Comparison of ENCODE assay signal across 8 mouse cellular contexts in genomic region chr6:49930104-49930503, GRCm38 (mm10).
A peak's percentile ranks its signal among the peaks of the same experiment; 100 is the strongest.
DNase-seq lines count a peak whose midpoint lies in the region; ATAC-seq and TF ChIP-seq lines count a peak whose summit lies in the region.

No protein-coding gene starts in this region.

- H3K4me3 ChIP-seq in lung, embryonic 14.5 days (ENCODE audit: low read depth, low read length): no peak overlapping the region
- no peak overlapping the region for H3K4me3 ChIP-seq in intestine, embryonic 16.5 days (ENCODE audit: low read length)

- no peaks in the 10 kb centered on the region for H3K27me3 ChIP-seq in lung, embryonic 14.5 days (ENCODE audit: insufficient read depth, low read length)
- no peaks in the 10 kb centered on the region for H3K27me3 ChIP-seq in intestine, embryonic 16.5 days (replicated peaks; ENCODE audit: control insufficient read depth, insufficient read depth, low read length)

- peak; percentile 87 for ATAC-seq in frontal cortex, adult (ENCODE audit: low TSS enrichment)
- ATAC-seq in lung, embryonic 14.5 days (ENCODE audit: insufficient read depth): peak; percentile 76
- ATAC-seq in hematopoietic stem cell, adult 5-6 weeks (replicated peaks in 1 of 2; ENCODE audit: insufficient read depth in 1 of 2, low FRiP score in 2 of 2, low TSS enrichment in 1 of 2, low read depth in 1 of 2, poor library complexity in 2 of 2, severe bottlenecking in 2 of 2): peak; percentile 86 to 89
- ATAC-seq in intestine, embryonic 16.5 days: no peak

- H3K36me3 ChIP-seq in lung, embryonic 14.5 days (ENCODE audit: insufficient read depth): no peaks in the 10 kb centered on the region
- H3K36me3 ChIP-seq in intestine, embryonic 16.5 days (ENCODE audit: control insufficient read depth, insufficient read depth, low read length): no peaks in the 10 kb centered on the region

- no peaks in the 10 kb centered on the region for H3K4me1 ChIP-seq in lung, embryonic 14.5 days (ENCODE audit: insufficient read depth)
- H3K4me1 ChIP-seq in intestine, embryonic 16.5 days (ENCODE audit: control insufficient read depth, insufficient read depth, low read length): no peaks in the 10 kb centered on the region

- no peak for DNase-seq in frontal cortex, postnatal 25 days (ENCODE audit: low spot score in 2 of 2)
- DNase-seq in lung, embryonic 14.5 days: peak; percentile 84
- no peak for DNase-seq in lung, postnatal 4 days
- peak; percentile 70 for DNase-seq in thymus, postnatal 0 days (ENCODE audit: low spot score)
- no peak for DNase-seq in cerebellum, postnatal 25 days

- H3K9me3 ChIP-seq in lung, embryonic 14.5 days (ENCODE audit: low read depth, low read length): no peaks in the 10 kb centered on the region
- H3K9me3 ChIP-seq in intestine, embryonic 16.5 days (ENCODE audit: control insufficient read depth, low read length): no peaks in the 10 kb centered on the region

- no peak overlapping the region for H3K4me2 ChIP-seq in lung, embryonic 14.5 days
- no peak overlapping the region for H3K4me2 ChIP-seq in intestine, embryonic 16.5 days (ENCODE audit: low read depth, low read length)

- peak; percentile 69 for TF ChIP-seq CTCF in lung, embryonic 14.5 days (IDR thresholded peaks at IDR 0.05; ENCODE audit: low read depth)

- H3K27ac ChIP-seq in lung, embryonic 14.5 days (ENCODE audit: low read depth): no peak overlapping the region
- no peak overlapping the region for H3K27ac ChIP-seq in intestine, embryonic 16.5 days (ENCODE audit: low read length)

- no peak overlapping the region for H3K9ac ChIP-seq in lung, embryonic 14.5 days
- H3K9ac ChIP-seq in intestine, embryonic 16.5 days (ENCODE audit: low read depth, low read length): no peak overlapping the region

- WGBS in lung, embryonic 14.5 days: 15% methylated on average over 4 of the region's 4 CpGs
- 26% methylated on average over 4 of the region's 4 CpGs for WGBS in intestine, embryonic 16.5 days

Comparison
In these comparisons a context has a peak if more than half of its experiments do, and no peak if none do; other contexts are left out.
1. DNase-seq: peak in lung, embryonic 14.5 days (single experiment) and thymus, postnatal 0 days (single experiment); none in frontal cortex, postnatal 25 days (0 of 2), lung, postnatal 4 days (0 of 2) and cerebellum, postnatal 25 days (0 of 2).